Mouse (Mus musculus) layer of hippocampus, adult 11-12 months (tissue): ENCODE data around the gene Hesx1.
"Not testable (repeated sequence)": the region's sequence is repeated elsewhere in the genome, so short reads cannot be mapped to it uniquely, and the experiment has no call there.

Source experiments
- DNase-seq: peaks from one replicate; pipeline ENCODE4 v3.0.0; 2022; ENCODE audit warnings: low spot score

Gene Hesx1

DNA sequence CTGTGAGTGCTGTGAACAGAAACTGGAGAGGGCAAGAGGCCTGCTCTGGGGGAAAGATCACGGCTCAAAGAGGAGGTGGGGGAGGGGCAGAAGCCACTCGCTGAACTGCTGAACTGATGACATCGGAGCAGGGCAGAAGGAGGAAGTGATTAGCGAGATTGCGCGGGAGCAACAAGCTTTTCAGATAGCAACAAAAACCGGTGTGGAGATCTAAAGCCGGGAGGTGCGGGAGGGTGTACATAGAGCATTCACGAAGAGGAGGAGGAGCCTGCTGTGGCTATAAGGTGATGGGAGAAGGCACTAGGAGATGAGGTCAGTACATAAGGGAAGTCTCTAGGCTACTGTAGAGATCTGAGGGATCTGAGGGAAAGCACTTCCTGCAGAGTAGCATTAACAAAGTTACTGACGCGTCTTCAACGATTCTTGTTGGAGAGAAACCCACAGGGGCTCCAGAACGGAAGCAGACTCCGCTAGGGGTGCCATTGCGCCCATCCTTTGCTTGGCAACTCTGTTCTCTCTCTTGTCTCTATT is at the start of gene Hesx1:
Hesx1 (plus strand) TSS at position 206 of the 531 bp plus-strand sequence.
- DNase-seq, result peak; percentile 10

GRCm38 (mm10) chr14:26956139-26956538 is 38.1 kb upstream of the Hesx1 start:
- DNase-seq, result not testable (repeated sequence)

GRCm38 (mm10) chr14:26960518-26960917 is 33.7 kb upstream of the Hesx1 start:
- no peak for DNase-seq

GRCm38 (mm10) chr14:26969164-26969563 is 25.1 kb upstream of the Hesx1 start:
- DNase-seq, result no peak

- DNase-seq, result peak; percentile 68
Measured at GRCm38 (mm10) chr14:26969856-26970407, 24.3 kb upstream of the Hesx1 start.

- DNase-seq, result peak; percentile 95
Measured at GRCm38 (mm10) chr14:26970439-26970932, 23.7 kb upstream of the Hesx1 start.

GRCm38 (mm10) chr14:26971106-26971789 is 23.0 kb upstream of the Hesx1 start, which contains the start of gene Appl1:
TSS of gene Appl1 (minus strand) at chr14:26971232.
- no peak for DNase-seq

DNA sequence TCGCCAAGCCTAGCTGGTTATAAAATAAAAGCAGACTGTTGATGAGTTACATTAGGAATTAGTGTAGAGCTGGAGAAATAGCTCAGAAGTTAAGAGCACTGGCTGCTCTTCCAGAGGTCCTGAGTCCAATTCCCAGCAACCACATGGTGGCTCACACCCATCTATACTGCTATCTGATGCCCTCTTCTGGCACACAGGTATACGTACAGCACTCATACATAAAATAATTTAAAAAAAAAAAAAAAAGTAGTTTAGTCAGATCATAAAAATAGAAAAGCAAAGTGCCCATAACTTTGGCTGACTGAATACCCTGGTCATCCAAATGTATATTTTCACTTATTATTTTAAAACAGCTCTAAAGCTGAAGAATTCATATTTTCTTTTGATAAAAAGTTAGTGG is 21.1 kb upstream of the Hesx1 start:
- no peak for DNase-seq

DNA sequence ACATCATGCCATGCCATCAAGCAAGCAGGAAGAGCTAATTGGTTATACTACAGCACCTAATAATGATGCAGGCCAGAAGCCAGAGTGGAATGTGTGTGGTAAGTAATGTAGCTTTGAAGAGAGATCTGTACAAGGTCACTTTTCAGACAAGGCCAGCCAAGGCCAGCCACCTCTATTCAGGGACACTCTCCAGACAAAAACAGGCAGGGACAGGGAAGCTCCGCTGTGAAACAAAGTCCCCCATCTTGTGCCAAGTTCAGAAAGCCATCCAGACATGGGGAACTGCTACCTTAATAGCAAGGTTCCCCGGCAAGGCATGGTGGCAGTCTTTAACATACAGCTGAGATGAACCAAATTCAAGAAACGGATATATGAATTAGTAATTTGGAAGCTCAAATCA is 18.7 kb upstream of the Hesx1 start:
- no peak for DNase-seq

- no peak for DNase-seq
Measured at GRCm38 (mm10) chr14:26976212-26976611, 18.0 kb upstream of the Hesx1 start.

GRCm38 (mm10) chr14:26977500-26977899 is 16.7 kb upstream of the Hesx1 start:
- DNase-seq, result no peak

- no peak for DNase-seq
Measured at GRCm38 (mm10) chr14:26979808-26980207, 14.4 kb upstream of the Hesx1 start.

GRCm38 (mm10) chr14:26981021-26981420 is 13.2 kb upstream of the Hesx1 start:
- no peak for DNase-seq

DNA sequence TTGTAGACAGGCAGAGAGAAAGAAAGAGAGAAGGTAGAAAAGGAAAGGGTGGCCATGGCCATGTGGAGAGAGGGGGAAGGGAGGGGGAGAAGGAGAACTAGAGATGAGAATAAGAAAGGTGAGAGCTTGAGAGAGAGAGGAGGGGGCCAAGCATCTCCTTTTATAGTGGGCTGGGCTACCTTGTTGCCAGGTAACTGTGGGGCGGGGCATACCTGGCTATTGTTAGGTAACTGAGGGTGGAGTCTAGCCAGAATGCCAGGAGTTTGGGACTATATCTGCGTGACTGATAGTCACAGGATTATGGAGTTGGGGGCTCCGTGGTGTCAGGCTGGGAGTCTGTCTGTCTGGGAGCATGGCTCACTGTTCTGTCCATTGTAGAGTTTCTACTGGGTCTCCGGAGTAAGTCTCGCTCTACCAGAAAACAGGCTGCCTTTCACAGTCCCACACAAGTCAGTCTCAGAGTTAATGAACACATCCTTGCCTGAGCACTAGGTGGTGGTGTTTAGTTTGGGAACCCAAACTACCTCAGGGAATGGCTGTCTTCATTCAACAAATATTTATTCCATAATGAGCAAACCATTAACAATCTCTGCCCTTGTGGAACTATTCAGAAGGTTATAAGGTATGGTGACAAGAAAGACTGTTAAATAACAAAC is 12.6 kb upstream of the Hesx1 start:
- DNase-seq, result no peak

GRCm38 (mm10) chr14:26982150-26982530 is 12.1 kb upstream of the Hesx1 start:
- DNase-seq, result no peak

- no peak for DNase-seq
Measured at GRCm38 (mm10) chr14:26988694-26989093, 5.5 kb upstream of the Hesx1 start.

GRCm38 (mm10) chr14:26991622-26992021 is 2.6 kb upstream of the Hesx1 start:
- DNase-seq, result no peak

GRCm38 (mm10) chr14:26993427-26993826 is 789 bp upstream of the Hesx1 start:
- DNase-seq, result no peak

GRCm38 (mm10) chr14:26996257-26996656 is 2.0 kb downstream of the Hesx1 start:
- DNase-seq, result no peak

- no peak for DNase-seq
Measured at GRCm38 (mm10) chr14:27000386-27000785, 6.2 kb downstream of the Hesx1 start.

DNA sequence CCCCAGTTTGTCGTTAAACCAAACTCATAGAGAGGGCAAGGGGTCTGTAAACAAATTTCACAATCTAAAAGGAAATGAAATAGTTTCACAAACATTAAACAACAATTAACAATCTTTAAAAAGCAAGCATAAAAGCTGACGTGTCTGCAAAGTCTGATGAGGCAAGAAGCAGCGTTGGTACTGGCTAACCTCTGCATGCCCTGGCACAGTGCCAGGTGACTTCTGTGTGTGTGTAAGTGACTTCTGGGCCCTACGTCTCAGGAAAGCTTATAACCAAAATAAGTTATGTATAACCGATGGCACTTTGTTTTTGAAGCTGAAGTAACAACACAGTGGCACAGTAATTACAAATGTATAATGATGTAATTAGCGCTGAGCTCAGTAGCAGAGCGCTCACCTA is 10.7 kb downstream of the Hesx1 start:
- no peak for DNase-seq

- no peak for DNase-seq
Measured at GRCm38 (mm10) chr14:27005937-27006336, 11.7 kb downstream of the Hesx1 start.

DNA sequence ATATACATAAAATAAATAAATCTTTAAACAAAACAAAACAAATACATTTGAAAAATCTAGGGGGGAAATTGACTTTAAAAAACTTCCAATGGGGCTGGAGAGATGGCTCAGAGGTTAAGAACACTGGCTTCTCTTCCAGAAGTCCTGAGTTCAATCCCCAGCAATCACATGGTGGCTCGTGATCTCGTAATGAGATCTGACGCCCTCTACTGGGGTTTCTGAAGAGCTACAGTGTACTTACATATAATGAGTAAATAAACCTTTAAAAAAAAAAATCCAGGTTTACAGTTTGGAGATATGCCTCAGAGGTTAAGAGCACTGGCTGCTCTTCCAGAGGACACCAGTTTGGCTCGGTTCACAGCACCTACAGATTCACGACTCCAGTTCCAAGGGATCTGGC is 17.3 kb downstream of the Hesx1 start:
- no peak for DNase-seq
